In genomic region chr2:29671374-29671773, GRCm38 (mm10) we compare ENCODE assay signal across 12 mouse cellular contexts. TPM values are rescaled to one million over a fixed set of nuclear protein-coding genes. Genes with fewer than 3 reads are reported as not detected.
DNase-seq lines count a peak whose midpoint lies in the region; ATAC-seq and TF ChIP-seq lines count a peak whose summit lies in the region.
"Had no signal": no experiment of that assay in that cellular context is flagged by ENCODE, and none has a peak within 500 bp of the region (broad histone marks: within the 10 kb centered on the region; RNA-seq: fewer than 3 reads in every experiment).

No protein-coding gene starts in this region.

- no peak for DNase-seq in forebrain, embryonic 10.5 days (ENCODE audit: extremely low spot score, low spot score)
- no peak for DNase-seq in heart, postnatal 36 days
- no peak for DNase-seq in liver, postnatal 0 days
- no peak for DNase-seq in kidney, adult 8-10 months
- DNase-seq: cerebellum, adult 9-10 months had no signal

- H3K36me3 ChIP-seq in forebrain, embryonic 13.5 days (ENCODE audit: poor library complexity, severe bottlenecking): no peaks in the 10 kb centered on the region
- no peaks in the 10 kb centered on the region for H3K36me3 ChIP-seq in forebrain, embryonic 10.5 days (replicated peaks)
- no peaks in the 10 kb centered on the region for H3K36me3 ChIP-seq in heart, embryonic 15.5 days
- H3K36me3 ChIP-seq in liver, postnatal 0 days (replicated peaks; ENCODE audit: insufficient read depth, low read length): no peaks in the 10 kb centered on the region
- no peaks in the 10 kb centered on the region for H3K36me3 ChIP-seq in liver, embryonic 12.5 days
- no peaks in the 10 kb centered on the region for H3K36me3 ChIP-seq in neural tube, embryonic 14.5 days (ENCODE audit: control insufficient read depth, insufficient read depth, low read length)
- H3K36me3 ChIP-seq: limb, embryonic 13.5 days; lung, embryonic 15.5 days; midbrain, embryonic 13.5 days had no signal

- no peak for TF ChIP-seq EP300 in liver, postnatal 0 days (IDR thresholded peaks at IDR 0.05; ENCODE audit: low read depth)

- 80% methylated on average over 4 of the region's 4 CpGs for WGBS in forebrain, embryonic 13.5 days
- WGBS in forebrain, embryonic 10.5 days: 92% methylated on average over 4 of the region's 4 CpGs
- 55% methylated on average over 4 of the region's 4 CpGs for WGBS in heart, embryonic 15.5 days
- 73% methylated on average over 4 of the region's 4 CpGs for WGBS in liver, postnatal 0 days (ENCODE audit: insufficient replicate concordance)
- 71% methylated on average over 4 of the region's 4 CpGs for WGBS in liver, embryonic 12.5 days (ENCODE audit: insufficient replicate concordance)
- WGBS in neural tube, embryonic 14.5 days: 82% methylated on average over 4 of the region's 4 CpGs

- intact Hi-C loops in heart, postnatal 36 days (cut with DNase I): no loop called here

- H3K9me3 ChIP-seq in forebrain, embryonic 13.5 days (replicated peaks): no peaks in the 10 kb centered on the region
- no peaks in the 10 kb centered on the region for H3K9me3 ChIP-seq in forebrain, embryonic 10.5 days
- H3K9me3 ChIP-seq in heart, embryonic 15.5 days (replicated peaks): no peaks in the 10 kb centered on the region
- no peaks in the 10 kb centered on the region for H3K9me3 ChIP-seq in liver, postnatal 0 days (ENCODE audit: low read length)
- no peaks in the 10 kb centered on the region for H3K9me3 ChIP-seq in liver, embryonic 12.5 days (replicated peaks)
- no peaks in the 10 kb centered on the region for H3K9me3 ChIP-seq in neural tube, embryonic 14.5 days (ENCODE audit: control insufficient read depth, low read length)
- H3K9me3 ChIP-seq: limb, embryonic 13.5 days; lung, embryonic 15.5 days; midbrain, embryonic 13.5 days had no signal

- no peaks in the 10 kb centered on the region for H3K27me3 ChIP-seq in forebrain, embryonic 13.5 days
- no peaks in the 10 kb centered on the region for H3K27me3 ChIP-seq in forebrain, embryonic 10.5 days (ENCODE audit: poor library complexity, severe bottlenecking)
- no peaks in the 10 kb centered on the region for H3K27me3 ChIP-seq in heart, embryonic 15.5 days
- H3K27me3 ChIP-seq in liver, postnatal 0 days (ENCODE audit: insufficient read depth, low read length): no peaks in the 10 kb centered on the region
- no peaks in the 10 kb centered on the region for H3K27me3 ChIP-seq in liver, embryonic 12.5 days (replicated peaks)
- no peaks in the 10 kb centered on the region for H3K27me3 ChIP-seq in neural tube, embryonic 14.5 days (ENCODE audit: control insufficient read depth, insufficient read depth, low read length)
- H3K27me3 ChIP-seq: limb, embryonic 13.5 days; lung, embryonic 15.5 days; midbrain, embryonic 13.5 days had no signal

- no peak for TF ChIP-seq CTCF in liver, postnatal 0 days (IDR thresholded peaks at IDR 0.05; ENCODE audit: low read depth)

- no peak for ATAC-seq in forebrain, embryonic 13.5 days
- no peak for ATAC-seq in heart, embryonic 15.5 days (replicated peaks; ENCODE audit: insufficient number of reproducible peaks, insufficient read depth, low FRiP score, low read depth)
- no peak for ATAC-seq in liver, postnatal 0 days
- ATAC-seq in liver, embryonic 12.5 days: no peak
- no peak for ATAC-seq in neural tube, embryonic 14.5 days (ENCODE audit: low read depth)

- no peak overlapping the region for H3K4me2 ChIP-seq in forebrain, embryonic 13.5 days
- H3K4me2 ChIP-seq in heart, embryonic 15.5 days: peak overlapping the region; percentile 30; the same call in 1 of the 2 replicates
- no peak overlapping the region for H3K4me2 ChIP-seq in liver, postnatal 0 days (ENCODE audit: low read depth, low read length)
- no peak overlapping the region for H3K4me2 ChIP-seq in liver, embryonic 12.5 days
- no peak overlapping the region for H3K4me2 ChIP-seq in neural tube, embryonic 14.5 days (ENCODE audit: low read depth, low read length)
- H3K4me2 ChIP-seq: limb, embryonic 13.5 days; lung, embryonic 15.5 days; midbrain, embryonic 13.5 days had no signal

- H3K27ac ChIP-seq in forebrain, embryonic 13.5 days: peak overlapping the region; percentile 57; the same call in 1 of the 2 replicates
- no peak overlapping the region for H3K27ac ChIP-seq in forebrain, embryonic 10.5 days
- peak overlapping the region; percentile 63 for H3K27ac ChIP-seq in heart, embryonic 15.5 days
- H3K27ac ChIP-seq in liver, postnatal 0 days (ENCODE audit: low read depth): peak overlapping the region; percentile 45; the same call in 1 of the 2 replicates
- no peak overlapping the region for H3K27ac ChIP-seq in liver, embryonic 12.5 days
- peak overlapping the region; percentile 17; the same call in 1 of the 2 replicates for H3K27ac ChIP-seq in neural tube, embryonic 14.5 days (ENCODE audit: low read depth, low read length)
- H3K27ac ChIP-seq: limb, embryonic 13.5 days; lung, embryonic 15.5 days had no signal

- H3K9ac ChIP-seq in forebrain, embryonic 13.5 days: no peak overlapping the region
- no peak overlapping the region for H3K9ac ChIP-seq in heart, embryonic 15.5 days
- no peak overlapping the region for H3K9ac ChIP-seq in liver, postnatal 0 days (replicated peaks)
- no peak overlapping the region for H3K9ac ChIP-seq in liver, embryonic 12.5 days
- no peak overlapping the region for H3K9ac ChIP-seq in neural tube, embryonic 14.5 days (replicated peaks; ENCODE audit: low read depth, low read length)
- H3K9ac ChIP-seq: limb, embryonic 13.5 days; lung, embryonic 15.5 days; midbrain, embryonic 13.5 days had no signal

- peaks cover 46% of the 10 kb centered on the region for H3K4me1 ChIP-seq in forebrain, embryonic 13.5 days
- H3K4me1 ChIP-seq in forebrain, embryonic 10.5 days: peaks cover 40% of the 10 kb centered on the region
- peaks cover 73% of the 10 kb centered on the region for H3K4me1 ChIP-seq in heart, embryonic 15.5 days (replicated peaks)
- peaks cover 67% of the 10 kb centered on the region for H3K4me1 ChIP-seq in liver, postnatal 0 days (ENCODE audit: insufficient read depth)
- H3K4me1 ChIP-seq in liver, embryonic 12.5 days: peaks cover 78% of the 10 kb centered on the region
- H3K4me1 ChIP-seq in neural tube, embryonic 14.5 days (ENCODE audit: control insufficient read depth, insufficient read depth, low read length): peaks cover 23% of the 10 kb centered on the region

- no peak overlapping the region for H3K4me3 ChIP-seq in forebrain, embryonic 13.5 days
- no peak overlapping the region for H3K4me3 ChIP-seq in forebrain, embryonic 10.5 days
- H3K4me3 ChIP-seq in heart, embryonic 15.5 days: no peak overlapping the region
- H3K4me3 ChIP-seq in liver, postnatal 0 days (ENCODE audit: low read depth, low read length): no peak overlapping the region
- H3K4me3 ChIP-seq in liver, embryonic 12.5 days: no peak overlapping the region
- no peak overlapping the region for H3K4me3 ChIP-seq in neural tube, embryonic 14.5 days (ENCODE audit: low read depth, low read length)
- H3K4me3 ChIP-seq: limb, embryonic 13.5 days; lung, embryonic 15.5 days; midbrain, embryonic 13.5 days had no signal

RNA-seq across cellular contexts. Expression of gene Rapgef1, which starts 51.9 kb away (rescaled TPM):
- 17.8 and 19.2 TPM in 2 replicates for polyA plus RNA-seq in forebrain, embryonic 13.5 days (2015; fragmentation: Nextera tagmentation; extraction: Ambion mirVana)
- 15.9 and 17.2 TPM in 2 replicates for polyA plus RNA-seq in forebrain, embryonic 10.5 days (2016; fragmentation: Nextera tagmentation; extraction: Ambion mirVana)
- polyA plus RNA-seq in heart, embryonic 15.5 days (2015; fragmentation: Nextera tagmentation; extraction: Ambion mirVana): 11.6 and 15.5 TPM in 2 replicates
- total RNA-seq in heart, postnatal 36 days (2021): 10 to 100 TPM; 97.6 to 98.6 TPM
- 4.8 and 5.1 TPM in 2 replicates for polyA plus RNA-seq in liver, postnatal 0 days (2015; fragmentation: Nextera tagmentation; extraction: Ambion mirVana)
- 10.1 and 10.8 TPM in 2 replicates for polyA plus RNA-seq in liver, embryonic 12.5 days (2016; fragmentation: Nextera tagmentation; extraction: Ambion mirVana)
- polyA plus RNA-seq in neural tube, embryonic 14.5 days (2014; fragmentation: Nextera tagmentation; extraction: Ambion mirVana): 18.9 and 21.9 TPM in 2 replicates

Comparison
In these comparisons a context has a peak if more than half of its experiments do, and no peak if none do; other contexts are left out.
1. H3K27ac ChIP-seq: peak in forebrain, embryonic 13.5 days (single experiment), heart, embryonic 15.5 days (single experiment), liver, postnatal 0 days (single experiment) and neural tube, embryonic 14.5 days (single experiment); none in forebrain, embryonic 10.5 days (single experiment) and liver, embryonic 12.5 days (single experiment).